Mouse (Mus musculus): ENCODE measurements at regions not wholly inside any gene's neighbourhood (a gene's known extent, or its start where the extent isn't known, plus 50 kb on each side); places are given as distances from the start of the nearest gene placed in this dataset.

DNA sequence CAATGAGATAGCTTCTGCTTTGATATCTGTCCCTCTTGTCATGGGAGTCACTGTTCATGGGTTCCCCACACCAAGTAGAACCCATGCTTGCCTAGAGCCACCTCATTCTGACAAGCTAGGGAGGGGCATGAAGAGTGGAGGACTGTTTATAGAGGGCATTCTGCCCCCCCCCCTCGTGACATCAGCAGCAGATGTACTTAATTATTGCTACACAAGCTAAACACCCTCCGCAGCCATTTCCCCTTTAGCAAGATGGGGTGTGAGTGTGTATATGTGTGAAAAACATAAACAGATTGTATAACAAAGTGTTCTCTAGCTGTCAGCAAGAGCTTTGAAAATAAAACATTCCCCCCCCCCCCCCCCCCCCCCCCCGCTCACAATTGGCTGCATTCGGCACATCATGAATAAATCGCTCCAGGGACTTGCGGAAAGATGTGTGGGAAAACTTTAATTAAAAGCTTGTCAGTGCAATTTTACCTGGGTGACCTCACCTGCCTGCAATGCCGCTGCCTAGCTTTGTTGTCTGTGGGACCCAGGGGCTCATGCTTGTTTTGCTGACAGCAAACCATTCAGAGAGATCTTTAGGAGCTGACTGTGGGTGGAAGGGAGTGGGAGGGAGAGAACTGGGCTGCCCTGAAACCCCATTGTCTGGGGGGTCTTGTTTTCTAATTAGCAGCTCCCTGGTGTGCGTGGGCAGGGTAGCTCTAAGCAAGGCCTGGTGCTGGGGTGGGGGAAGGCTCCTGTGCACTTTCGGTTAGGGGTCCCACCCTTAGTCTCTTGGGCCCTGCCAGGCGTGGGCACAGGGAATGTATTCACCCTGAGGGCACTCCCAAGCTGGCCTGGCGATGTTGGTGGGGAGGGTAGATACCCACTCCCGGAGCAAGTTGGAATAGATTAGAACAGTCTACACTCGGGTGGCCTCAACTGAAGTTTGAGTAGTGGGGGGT is 63.4 kb downstream of the Irx2 start:
- intact Hi-C loops (cut with DNase I), result no loop called here
- no peak for DNase-seq (ENCODE audit: low spot score)

DNA sequence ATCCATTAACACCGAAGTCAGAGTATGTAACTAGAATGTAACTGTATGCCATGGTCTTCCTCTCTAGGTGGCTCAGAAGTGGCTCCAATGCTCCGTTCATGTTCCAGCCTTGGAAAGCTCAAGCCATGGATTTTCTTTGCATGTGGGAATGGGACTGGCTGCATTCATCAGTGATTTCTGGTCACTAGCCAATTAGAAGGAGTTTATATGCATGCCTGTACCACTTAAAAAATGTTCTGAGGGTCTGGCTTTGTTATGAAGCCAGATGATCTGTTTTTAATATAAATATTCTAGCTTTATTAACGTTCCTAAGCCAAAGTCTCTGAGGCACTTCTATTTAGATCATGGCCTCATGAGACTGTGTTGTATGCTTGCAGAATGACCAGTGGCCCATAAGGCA is 78.8 kb downstream of the Irx2 start:
- intact Hi-C loops (cut with DNase I), result no loop called here
- no peak for DNase-seq (ENCODE audit: low spot score)

DNA sequence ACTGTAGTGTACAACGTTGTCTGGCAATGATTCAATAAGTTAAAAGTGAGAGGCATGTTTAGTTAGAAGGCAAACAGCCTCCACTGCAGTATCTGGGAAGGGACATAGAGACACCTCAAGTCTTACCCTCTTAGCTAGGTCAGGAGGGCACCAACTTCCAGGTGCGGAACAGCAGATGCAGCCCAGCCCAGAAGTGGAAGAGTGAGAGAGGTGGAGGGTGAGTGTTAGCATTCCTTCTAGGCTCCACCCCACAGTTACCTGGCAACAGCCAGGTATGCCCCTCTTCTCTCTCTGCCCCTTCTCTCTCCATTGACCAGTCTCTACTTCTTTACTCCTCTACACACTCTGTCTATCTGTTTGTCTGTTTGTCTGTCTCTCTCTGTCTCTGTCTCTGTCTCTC is 80.1 kb downstream of the Irx2 start:
- DNase-seq (ENCODE audit: low spot score), result no peak
- intact Hi-C loops (cut with DNase I), result no loop called here

DNA sequence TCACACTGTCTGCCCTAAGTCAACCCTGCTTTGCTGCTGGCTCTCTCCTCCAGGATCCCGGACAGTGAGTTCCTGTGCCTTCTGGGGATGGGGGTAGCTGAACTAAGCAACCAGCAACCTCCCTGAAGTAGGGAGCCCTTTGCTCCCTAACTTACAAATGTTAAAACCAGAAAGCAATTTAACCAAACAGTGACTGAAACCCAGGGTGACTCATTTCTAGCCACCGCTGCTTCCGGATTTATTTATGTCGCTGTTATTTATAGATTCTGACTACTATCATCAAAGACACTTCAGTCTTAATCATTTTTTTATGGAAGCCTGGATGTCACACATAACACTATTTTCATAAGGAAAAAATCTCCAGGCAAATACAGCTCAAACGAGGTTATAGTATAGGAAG is 81.4 kb downstream of the Irx2 start:
- intact Hi-C loops (cut with DNase I), result no loop called here
- DNase-seq (ENCODE audit: low spot score), result no peak

DNA sequence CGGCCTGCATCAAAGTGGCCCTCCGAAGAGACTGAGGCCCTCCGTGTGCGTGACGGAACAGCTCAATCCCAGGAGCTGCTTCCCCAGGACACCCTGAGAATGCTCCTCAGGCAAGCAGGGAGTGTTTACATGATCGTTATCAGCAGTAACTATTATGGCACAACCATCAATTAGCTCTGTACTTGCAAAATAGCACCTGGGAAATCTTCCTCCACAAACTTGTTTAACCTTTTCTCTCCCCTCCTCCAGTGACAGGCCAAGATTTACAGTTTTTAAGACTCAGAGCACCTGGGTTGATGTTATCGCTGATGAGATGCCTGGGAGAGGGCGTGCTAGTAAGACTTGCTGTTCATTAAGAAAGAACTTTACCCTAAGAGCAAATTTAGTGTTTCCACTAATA is 82.5 kb downstream of the Irx2 start:
- intact Hi-C loops (cut with DNase I), result no loop called here
- DNase-seq (ENCODE audit: low spot score), result no peak

DNA sequence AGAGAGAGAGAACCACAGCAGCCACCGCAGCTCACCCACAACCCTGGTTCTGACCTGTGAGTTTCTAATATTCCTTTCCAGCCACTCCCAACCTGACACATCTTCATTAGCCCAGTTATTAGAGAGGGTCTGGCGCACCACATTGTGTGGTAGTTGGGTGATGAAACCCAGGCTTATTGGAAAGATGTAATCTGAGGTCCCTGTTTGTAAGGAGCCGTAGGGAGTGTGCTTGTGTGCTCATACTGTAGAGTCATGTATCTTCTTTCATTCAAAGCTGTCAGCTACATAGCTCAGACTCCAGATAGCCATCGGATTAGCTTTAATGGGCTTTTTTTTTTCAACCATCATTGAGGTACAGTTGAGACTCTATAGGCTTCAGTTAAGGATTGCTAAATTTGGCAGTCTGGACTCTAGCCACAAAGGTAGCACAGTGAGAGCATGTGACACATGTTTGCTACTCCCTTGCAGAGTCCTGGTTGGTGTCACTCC is 83.3 kb downstream of the Irx2 start:
- intact Hi-C loops (cut with DNase I), result no loop called here
- DNase-seq (ENCODE audit: low spot score), result no peak

DNA sequence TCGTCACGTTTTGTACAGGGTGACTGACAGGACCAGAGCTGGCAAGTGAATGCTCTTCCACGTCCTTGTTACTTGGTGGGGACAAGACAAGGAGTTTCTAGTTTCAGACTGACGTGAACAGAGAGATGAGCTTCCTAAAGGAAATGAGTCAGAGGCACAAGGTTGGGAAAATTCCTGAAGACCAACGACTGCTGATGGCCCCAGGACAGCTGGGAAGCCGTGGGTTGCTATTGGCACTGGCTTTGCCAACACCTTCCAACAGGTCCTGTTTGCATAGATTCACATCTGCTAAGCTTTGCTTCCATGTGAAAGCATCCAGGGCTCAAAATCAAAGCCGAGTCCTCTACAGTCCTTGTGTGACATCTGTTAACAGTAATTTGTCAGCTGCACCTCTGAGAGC is 86.2 kb downstream of the Irx2 start:
- DNase-seq (ENCODE audit: low spot score), result no peak
- intact Hi-C loops (cut with DNase I), result no loop called here

DNA sequence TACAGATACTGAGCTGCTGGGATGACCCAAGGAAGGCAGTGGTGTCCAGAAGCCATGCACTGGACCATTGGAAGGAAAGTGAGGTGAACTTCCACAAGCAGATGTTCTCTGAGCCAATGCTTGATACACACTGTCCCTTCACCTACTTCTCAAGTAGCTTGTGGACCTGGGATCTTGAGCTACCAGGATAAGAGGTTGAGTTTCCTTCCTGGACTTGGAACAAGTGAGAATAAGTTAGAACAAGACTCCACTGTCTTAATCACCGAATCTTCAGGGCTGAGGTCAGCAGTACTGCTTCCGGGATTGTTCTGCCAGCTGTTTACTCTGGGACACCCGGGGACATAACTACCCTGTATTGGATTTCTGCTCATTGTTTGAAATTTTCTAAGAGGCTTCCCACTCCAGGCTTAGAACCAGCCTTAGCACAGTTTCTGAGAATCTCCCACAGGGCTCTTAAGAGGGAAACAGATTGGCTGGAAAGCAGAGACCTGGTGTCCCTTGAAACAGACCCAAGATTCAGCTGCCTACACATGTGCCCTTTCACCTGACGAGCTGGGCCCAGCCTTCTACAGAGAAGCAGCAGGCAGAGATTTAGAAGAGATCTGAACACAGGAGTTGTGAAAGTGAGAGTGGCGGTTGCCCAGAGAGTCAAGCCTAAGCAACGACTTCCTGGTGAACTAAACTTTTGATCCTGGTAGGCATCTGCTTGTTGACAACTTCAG is 87.5 kb downstream of the Irx2 start:
- no peak for DNase-seq (ENCODE audit: low spot score)
- intact Hi-C loops (cut with DNase I), result no loop called here

DNA sequence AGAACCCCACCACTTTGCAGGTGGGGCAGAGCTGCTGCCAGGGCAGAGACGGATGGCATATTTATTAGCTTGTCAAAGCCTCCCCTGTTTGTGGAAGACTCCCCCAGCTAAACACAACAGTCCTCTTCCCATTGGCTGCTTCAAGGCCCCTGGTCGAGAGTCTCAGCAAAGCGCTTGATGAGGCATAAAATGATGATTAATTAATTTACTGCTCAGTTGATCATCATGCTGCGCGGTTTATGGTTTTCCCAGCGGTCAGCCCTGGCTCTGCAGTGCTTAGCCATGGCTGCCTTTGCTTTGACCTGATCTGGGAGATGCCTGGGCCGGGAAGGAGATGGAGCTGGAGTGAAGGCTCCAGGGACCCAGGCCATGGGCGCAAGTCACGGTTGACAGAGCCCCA is 98.5 kb downstream of the Irx2 start:
- intact Hi-C loops (cut with DNase I), result no loop called here
- no peak for DNase-seq (ENCODE audit: low spot score)

DNA sequence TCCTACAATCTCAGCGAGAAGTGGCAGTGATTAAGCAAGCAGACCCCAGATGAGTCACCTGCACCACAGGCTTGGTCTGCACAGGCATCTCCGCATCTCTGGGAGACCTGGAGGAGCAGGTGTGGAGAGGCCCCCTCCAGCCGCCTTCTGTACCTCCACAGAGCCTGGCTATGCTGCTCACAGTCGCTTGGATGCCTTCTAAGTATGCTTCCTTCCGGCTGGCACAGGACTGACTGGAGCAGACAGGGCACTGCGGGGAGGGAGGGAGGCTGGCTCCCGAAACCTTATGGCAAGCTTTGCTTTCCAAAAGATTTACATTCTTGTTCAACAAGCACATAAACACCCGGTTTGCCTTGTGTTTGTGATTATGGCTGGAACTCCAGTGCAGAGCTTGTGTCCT is 107.3 kb downstream of the Irx2 start:
- no peak for DNase-seq (ENCODE audit: low spot score)
- intact Hi-C loops (cut with DNase I), result no loop called here

DNA sequence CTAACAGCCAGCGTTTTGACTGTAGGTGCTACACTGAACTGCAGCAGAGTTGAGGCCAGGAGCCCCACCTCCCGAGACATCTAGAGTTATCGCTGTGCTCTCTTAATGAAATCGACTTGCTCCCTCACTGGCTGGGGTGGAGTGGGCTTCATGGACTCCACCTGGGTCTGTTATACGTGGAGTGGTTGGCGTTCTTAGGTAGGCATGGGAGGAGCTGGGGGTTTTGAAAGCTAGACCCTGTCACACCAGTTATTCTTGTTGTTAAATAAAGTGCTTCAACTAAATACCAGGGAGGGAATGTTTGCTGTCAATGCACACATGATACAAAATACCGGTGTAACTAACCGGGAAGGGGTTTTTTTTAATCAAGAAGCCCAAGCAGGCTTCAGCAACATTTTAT is 108.4 kb downstream of the Irx2 start:
- no peak for DNase-seq (ENCODE audit: low spot score)
- intact Hi-C loops (cut with DNase I), result no loop called here

DNA sequence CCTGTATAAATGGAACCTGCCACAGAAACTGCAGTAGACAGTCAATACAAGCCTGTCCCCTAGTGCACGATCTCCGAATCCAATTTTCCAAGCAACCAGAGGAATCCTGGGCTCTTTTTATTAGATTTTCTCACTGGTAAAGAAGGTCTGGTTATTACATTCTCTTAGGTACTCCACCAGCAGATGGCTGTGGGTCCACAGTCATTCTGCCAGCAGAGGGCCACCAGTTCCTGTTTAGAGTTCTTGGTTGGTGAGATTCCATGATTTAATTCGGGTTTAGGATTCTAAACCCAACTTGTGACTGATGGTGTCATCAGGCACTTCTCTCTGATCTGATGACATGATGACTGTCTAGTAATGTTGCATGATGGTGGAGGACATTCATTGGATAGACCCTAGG is 118.6 kb downstream of the Irx2 start:
- DNase-seq (ENCODE audit: low spot score), result no peak
- intact Hi-C loops (cut with DNase I), result no loop called here

DNA sequence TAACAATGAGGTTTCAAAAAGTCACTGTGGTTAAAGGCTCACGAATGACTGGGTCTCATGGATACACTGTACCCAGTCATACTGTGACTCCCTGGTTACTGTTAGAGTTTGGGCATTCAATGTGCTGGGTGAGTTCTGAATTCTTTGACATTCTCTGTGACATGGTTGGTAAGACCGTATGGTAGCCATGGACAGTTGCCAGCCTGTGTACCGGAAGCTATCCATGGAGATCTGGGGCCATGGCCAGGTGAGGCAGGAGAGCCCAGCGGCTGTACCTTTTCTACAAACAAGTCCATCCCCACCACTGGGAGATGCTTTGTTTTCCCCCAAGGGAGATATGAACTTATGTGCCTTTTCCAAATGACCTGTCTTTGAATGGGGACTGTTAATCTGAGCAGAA is 126.4 kb downstream of the Irx2 start:
- no peak for DNase-seq (ENCODE audit: low spot score)
- intact Hi-C loops (cut with DNase I), result no loop called here

DNA sequence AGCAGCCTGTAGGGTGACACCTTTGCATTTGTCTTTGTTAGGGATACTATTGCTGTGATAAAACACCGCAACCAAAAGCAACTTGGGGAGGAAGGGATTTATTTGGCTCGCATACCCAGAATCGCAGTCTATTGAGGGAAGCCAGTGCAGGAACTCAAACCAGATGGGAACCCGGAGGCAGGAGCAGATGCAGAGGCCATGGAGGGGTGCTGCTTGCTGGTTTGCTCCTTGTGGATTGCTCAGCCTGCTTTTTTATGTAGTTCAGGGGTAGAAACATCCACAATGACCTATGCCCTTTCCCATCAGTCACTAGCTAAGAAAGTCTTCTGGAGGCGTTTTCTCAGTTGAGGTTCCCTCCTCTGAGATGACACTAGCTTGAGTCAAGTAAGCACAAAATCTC is 133.9 kb downstream of the Irx2 start:
- DNase-seq (ENCODE audit: low spot score), result no peak
- intact Hi-C loops (cut with DNase I), result no loop called here

DNA sequence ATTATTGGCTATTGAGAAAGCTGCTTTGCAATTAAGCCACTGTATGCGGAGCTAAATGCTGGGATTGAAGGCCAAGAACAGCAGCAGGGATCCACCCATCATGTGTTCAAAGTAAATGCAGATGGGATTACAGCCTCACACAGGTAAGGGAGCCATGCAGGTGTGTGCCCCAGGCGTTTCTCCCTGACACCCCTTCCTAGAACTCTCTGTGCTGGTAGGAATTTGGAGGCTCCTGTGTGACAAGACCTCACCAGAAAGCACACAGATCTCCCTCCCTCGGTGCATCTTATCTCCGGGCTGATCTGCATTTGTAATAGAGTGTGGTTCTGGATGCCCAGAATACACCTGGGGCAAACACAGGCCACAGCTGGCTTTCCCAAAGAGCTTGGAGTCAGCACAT is 134.7 kb downstream of the Irx2 start:
- intact Hi-C loops (cut with DNase I), result no loop called here
- no peak for DNase-seq (ENCODE audit: low spot score)

DNA sequence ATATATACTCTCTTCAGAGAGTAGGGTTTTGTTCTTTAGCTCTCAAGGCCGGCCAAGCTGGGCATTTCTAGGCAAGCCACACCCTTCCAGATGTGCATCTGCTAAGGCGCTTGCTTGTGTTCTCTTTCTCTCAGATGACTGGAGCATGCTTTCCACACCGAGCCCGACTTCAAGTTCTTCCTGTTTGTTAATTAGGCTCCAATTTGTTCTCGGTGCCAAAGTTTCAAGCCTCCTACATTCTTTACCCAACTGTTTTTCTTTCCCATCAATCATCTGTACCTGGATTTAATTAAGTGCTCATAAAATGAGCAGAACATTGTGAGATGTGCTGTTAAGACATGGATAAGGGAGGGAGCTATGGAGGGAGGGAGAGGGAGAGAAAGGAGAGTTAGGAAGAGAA is 138.7 kb downstream of the Irx2 start:
- no peak for DNase-seq (ENCODE audit: low spot score)
- intact Hi-C loops (cut with DNase I), result no loop called here

DNA sequence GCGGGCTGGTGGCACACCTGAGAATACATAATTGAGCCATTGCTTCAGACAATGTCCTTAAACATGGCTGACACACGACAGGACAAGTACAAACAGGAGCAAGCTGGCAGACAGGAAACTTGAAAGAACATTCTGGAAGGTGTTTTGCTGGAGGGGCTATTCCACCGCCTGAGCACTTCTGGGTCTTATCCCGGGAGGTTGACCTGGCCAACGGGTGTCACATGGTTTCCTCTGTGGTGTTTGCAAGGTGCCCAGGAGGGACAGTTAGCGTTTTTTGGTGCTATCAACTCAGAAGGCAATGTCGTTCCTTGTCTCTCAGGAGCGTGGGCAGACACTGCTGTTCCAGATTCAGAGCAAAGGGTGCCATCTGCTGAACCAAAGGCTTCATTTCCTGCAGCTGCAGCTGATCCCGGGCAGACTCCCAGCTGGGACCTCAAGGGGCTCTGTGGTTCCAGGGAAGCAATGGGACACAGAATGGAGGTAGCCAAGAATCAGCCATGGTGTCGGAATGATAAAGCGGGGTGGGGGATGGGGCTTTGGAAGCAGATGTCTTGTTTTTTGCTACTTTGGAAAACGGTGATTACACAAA is 140.5 kb downstream of the Irx2 start:
- intact Hi-C loops (cut with DNase I), result no loop called here

DNA sequence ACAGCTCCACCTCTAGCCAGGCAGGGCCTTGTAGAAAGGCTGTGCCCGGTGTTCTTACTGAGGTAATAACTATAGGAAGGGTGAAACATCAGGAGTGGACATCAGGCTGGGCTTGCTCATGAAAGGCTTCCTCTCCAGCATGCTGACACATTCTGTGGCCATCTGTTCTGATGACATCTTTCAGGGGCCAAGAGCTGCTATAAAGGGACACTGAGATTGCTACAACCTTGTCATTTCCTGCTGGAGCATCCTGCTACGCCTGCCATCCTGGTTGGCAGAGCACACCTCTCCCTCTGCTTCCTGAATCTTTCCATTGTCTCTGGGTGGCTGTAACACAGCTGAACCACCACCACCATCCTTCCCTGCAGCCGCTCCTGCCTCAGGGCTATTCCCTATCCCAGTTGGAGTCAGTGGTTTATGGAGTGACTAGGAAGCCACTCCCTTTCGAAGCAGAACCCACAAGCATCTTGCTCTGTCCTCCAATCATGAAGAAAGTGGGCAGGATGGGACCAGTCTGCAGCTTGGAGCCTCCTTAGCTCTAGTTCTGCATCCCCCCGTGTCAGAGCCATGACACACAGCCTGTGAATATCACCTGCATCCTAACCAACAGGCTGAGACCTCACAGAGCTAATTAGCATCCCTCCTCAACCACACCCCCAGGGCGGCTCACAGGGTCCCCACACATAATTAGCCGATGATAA is 154.6 kb downstream of the Irx2 start:
- intact Hi-C loops (cut with DNase I), result no loop called here
- no peak for DNase-seq (ENCODE audit: low spot score)

More for the DNA sequence above, 140.5 kb downstream of the Irx2 start:
- no peak for DNase-seq (ENCODE audit: low spot score)

DNA sequence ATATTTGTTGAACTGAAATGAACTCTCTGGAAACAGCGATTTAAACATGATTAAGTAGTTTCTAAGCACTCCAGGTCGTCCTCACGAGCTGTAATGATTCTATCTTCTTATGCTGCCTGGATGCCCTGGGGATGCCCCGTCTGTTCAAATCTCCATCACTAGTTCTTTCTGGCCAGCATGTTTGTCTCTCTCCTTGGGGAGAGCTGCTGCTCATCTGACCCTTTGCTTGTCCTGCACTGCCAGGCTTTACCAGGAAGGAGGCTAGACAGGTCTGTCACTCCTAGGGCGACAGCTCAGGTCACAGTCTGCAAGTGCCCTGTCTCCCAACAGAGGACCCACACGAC is 155.1 kb downstream of the Irx2 start:
- no peak for DNase-seq (ENCODE audit: low spot score)
- intact Hi-C loops (cut with DNase I), result no loop called here

DNA sequence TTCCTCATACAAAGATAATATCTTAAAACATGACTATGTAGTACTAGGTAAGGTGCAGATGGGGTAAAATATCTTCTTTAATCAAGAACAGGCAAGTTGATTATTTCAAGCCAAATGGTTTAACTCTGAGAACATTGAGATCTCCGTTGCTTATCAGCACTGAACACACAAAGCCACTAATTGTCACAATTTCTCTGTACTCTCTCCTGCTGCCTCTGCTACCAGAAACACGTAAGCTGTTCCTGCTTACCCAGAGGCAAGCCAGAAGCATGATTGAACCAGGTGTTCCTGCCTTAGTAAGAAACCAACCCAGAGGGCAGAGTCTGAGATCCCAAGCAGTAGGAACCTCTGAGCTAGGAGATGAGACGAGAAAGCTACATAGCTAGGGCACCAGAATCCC is 164.1 kb downstream of the Irx2 start:
- no peak for DNase-seq (ENCODE audit: low spot score)
- intact Hi-C loops (cut with DNase I), result no loop called here

DNA sequence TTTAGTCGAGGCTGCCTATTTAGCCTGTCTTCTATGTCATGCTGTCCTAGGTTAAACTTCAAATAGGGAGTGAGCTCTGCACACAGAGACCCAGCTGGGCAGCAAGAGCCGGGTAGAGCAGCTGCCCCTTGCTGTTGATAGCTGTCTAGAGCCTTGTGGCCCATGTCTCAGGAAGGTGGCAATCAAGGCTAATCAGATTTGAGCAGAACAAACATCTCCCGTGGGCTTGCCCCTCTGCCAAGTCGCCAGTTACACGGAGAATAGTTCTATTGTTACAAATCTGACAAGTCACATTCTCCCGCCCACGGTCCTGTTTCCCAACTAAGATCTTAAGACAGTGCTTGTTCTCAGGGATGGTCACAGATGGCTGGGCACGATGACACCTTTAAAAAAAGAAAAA is 171.4 kb downstream of the Irx2 start:
- intact Hi-C loops (cut with DNase I), result no loop called here
- no peak for DNase-seq (ENCODE audit: low spot score)
